Mouse (Mus musculus) ES-E14 (cell line): Measurements from ENCODE around the gene Thra. TPM values are rescaled to one million over a fixed set of nuclear protein-coding genes. Genes with fewer than 3 reads are reported as not detected.
"Not testable (repeated sequence)": the region's sequence is repeated elsewhere in the genome, so short reads cannot be mapped to it uniquely, and the experiment has no call there.

Experiments used
- DNase-seq: peaks from one replicate; pipeline ENCODE4 v3.0.0-alpha.2; 2013; ENCODE audit warnings: low read depth, low spot score
- H3K27ac ChIP-seq: 2 replicates; pipeline ENCODE4 v1.5.1; 2012; ENCODE audit warnings: low read depth, mild to moderate bottlenecking, low read length, moderate library complexity, mixed read lengths; ENCODE audit not compliant: poor library complexity, insufficient read depth, severe bottlenecking
- H3K36me3 ChIP-seq: 2 replicates; pipeline ENCODE4 v1.6.1; 2012; ENCODE audit warnings: mild to moderate bottlenecking, low read length, moderate library complexity, mixed read lengths; ENCODE audit not compliant: control insufficient read depth, poor library complexity, insufficient read depth, severe bottlenecking
- H3K4me1 ChIP-seq, 2 experiments: fragments of 150-350 bp in 1 of 2; sonication (generic) in 1 of 2; 2 replicates each; pipeline ENCODE4 v1.6.1; 2012; ENCODE audit warnings: low read length in 2 of 2, mild to moderate bottlenecking in 1 of 2, mixed read lengths in 1 of 2; ENCODE audit not compliant: control insufficient read depth in 2 of 2, insufficient read depth in 2 of 2, poor library complexity in 1 of 2
- H3K4me3 ChIP-seq, 2 experiments: fragments of 150-350 bp in 1 of 2; sonication (generic) in 1 of 2; 2 replicates each; pipeline ENCODE4 v1.5.1; 2012; ENCODE audit warnings: low read length in 2 of 2, low read depth in 1 of 2, mild to moderate bottlenecking in 1 of 2, mixed read lengths in 1 of 2; ENCODE audit not compliant: insufficient read depth in 1 of 2, poor library complexity in 1 of 2, severe bottlenecking in 1 of 2
- H3K9ac ChIP-seq: 2 replicates; pipeline ENCODE4 v1.6.1; 2012; ENCODE audit warnings: low read depth, mild to moderate bottlenecking, low read length, mixed read lengths; ENCODE audit not compliant: poor library complexity, insufficient read depth, severe bottlenecking
- H3K9me3 ChIP-seq: fragments of 150-350 bp; sonication (generic); 2 replicates; pipeline ENCODE4 v1.6.1; 2012; ENCODE audit warnings: low read depth, mild to moderate bottlenecking, low read length; ENCODE audit not compliant: control insufficient read depth, insufficient read depth
- CHD2 ChIP-seq: IDR thresholded peaks from 2 replicates; pipeline ENCODE4 v1.6.1; 2014; ENCODE audit warnings: mild to moderate bottlenecking, low read depth, low read length, inconsistent platforms
- HCFC1 ChIP-seq: IDR thresholded peaks from 2 replicates; pipeline ENCODE4 v1.6.1; 2012; ENCODE audit warnings: low read length, inconsistent platforms, borderline replicate concordance; ENCODE audit not compliant: insufficient read depth
- MAFK ChIP-seq: IDR thresholded peaks from 2 replicates; pipeline ENCODE4 v1.6.1; 2014; ENCODE audit warnings: mild to moderate bottlenecking, low read depth, low read length, inconsistent platforms; ENCODE audit not compliant: insufficient read depth
- ZC3H11A ChIP-seq: IDR thresholded peaks from 2 replicates; pipeline ENCODE4 v1.6.1; 2012; ENCODE audit warnings: low read depth, mild to moderate bottlenecking, inconsistent platforms, low read length, borderline replicate concordance
- ZNF384 ChIP-seq: IDR thresholded peaks from 2 replicates; pipeline ENCODE4 v1.6.1; 2012; ENCODE audit warnings: low read depth, low read length, inconsistent platforms
- in situ Hi-C, 2 experiments: fragments of 600-800 bp; cut with MboI; formaldehyde crosslinking; loops; one replicate each; pipeline ENCODE4 v1.15.1; 2025; ENCODE audit warnings: low sequenced_read_pairs in 2 of 2, inconsistent platforms in 1 of 2; ENCODE audit not compliant: unreplicated experiment in 2 of 2
- total RNA-seq: library from RNA; depleted of rRNA; stranded (reverse); fragments of 300-350 nt; gene quantifications from 2 replicates; pipeline ENCODE4 v1.2.3, GENCODE M21; 2012

The Thra gene
- total RNA-seq, 1 experiment, result 7.7 TPM

DNA sequence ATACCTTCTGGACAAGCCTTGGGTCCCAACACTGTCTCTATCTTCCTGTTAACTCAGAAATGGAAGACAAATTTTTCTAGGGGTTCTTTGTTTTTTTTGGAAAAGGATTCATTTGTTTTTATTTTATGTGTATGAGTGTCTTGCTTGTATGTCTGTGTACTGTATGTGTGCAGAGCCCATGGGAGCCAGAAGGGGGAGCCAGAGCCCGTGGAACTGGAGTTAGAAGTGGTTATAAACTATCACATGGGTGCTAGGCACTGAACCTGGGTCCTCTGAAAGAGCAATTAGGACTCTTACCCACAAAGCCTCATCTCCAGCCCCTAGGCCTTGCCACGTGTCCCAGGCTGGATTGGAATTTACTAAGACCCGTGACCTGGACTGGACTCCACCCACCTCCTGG lies 6.4 kb upstream of the Thra start:
- H3K27ac ChIP-seq, result no peak overlapping the region
- in situ Hi-C loops, result loop anchor here in 1 of 2 experiments (10.0 kb wide), 1 partner anchor 51 kb away; no protein-coding TSS in a partner anchor
- no peak overlapping the region for H3K9ac ChIP-seq
- no peaks in the 10 kb centered on the region for H3K9me3 ChIP-seq
- no peaks in the 10 kb centered on the region for H3K36me3 ChIP-seq
- peaks cover 3 to 8% of the 10 kb centered on the region in 2 experiments; a peak in 2 of 4 replicates for H3K4me1 ChIP-seq
- no peak for TF ChIP-seq MAFK
- TF ChIP-seq ZNF384, result 0 out of 2 replicates have a peak, but pooled peaks have one; percentile 11
- 0 out of 2 replicates have a peak, but pooled peaks have one; percentile 35 for TF ChIP-seq ZC3H11A
- TF ChIP-seq HCFC1, result no peak
- no peak for TF ChIP-seq CHD2
- no peak overlapping the region for H3K4me3 ChIP-seq
- no peak for DNase-seq

DNA sequence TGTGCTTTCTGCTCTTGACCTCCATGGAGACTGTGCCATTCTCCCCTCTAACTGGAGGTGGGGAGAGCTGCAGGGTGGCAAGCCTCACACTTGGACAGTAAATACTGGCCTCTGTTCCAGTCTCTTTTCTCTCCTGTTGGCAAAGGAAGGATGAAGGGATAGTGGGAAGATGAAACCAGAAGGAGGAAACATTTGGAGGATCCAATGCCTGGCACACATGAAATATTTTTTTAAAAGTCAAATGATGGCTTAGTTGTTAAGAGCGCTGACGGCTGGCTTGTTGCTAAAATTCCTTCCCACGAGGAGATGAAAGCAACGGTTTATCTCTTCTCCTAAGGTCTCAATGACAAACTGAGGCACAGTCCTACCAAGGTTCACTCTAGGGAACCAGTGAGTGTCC lies 5.3 kb upstream of the Thra start:
- H3K36me3 ChIP-seq, result no peaks in the 10 kb centered on the region
- peaks cover 5 to 16% of the 10 kb centered on the region in 2 experiments; a peak in 2 of 4 replicates for H3K4me1 ChIP-seq
- H3K27ac ChIP-seq, result no peak overlapping the region
- H3K4me3 ChIP-seq, result no peak overlapping the region
- TF ChIP-seq CHD2 (no peak), HCFC1 (no peak), MAFK (no peak), ZC3H11A (no peak), ZNF384 (peak; percentile 76)
- no peak overlapping the region for H3K9ac ChIP-seq
- H3K9me3 ChIP-seq, result no peaks in the 10 kb centered on the region
- in situ Hi-C loops, result loop anchor here in 1 of 2 experiments (10.0 kb wide), 1 partner anchor 50 kb away; no protein-coding TSS in a partner anchor
- DNase-seq, result no peak

DNA sequence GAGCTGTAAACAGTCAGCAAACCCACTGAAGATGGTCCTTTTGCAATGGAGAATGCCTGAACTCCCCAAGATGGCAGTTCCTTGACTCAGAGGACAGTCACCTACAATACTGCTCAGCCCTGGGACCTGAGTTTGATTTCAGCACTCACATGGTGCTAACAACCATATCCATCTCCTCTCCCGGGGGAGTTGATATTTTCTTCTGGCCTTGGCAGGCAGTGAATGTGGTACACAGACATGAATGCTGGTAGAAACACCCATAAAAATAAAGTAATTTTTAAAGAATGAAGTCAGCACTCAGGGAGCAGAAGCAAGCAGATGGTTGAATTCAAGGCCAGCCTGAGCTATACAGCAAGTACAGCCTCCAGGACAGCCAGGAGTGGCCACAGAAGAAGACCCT lies 4.3 kb upstream of the Thra start:
- TF ChIP-seq ZNF384 (no peak), CHD2 (no peak), HCFC1 (no peak), ZC3H11A (no peak)
- no peak overlapping the region for H3K27ac ChIP-seq
- no peak overlapping the region for H3K4me3 ChIP-seq
- in situ Hi-C loops, result loop anchor here in 1 of 2 experiments (10.0 kb wide), 1 partner anchor 49 kb away; no protein-coding TSS in a partner anchor
- no peak for DNase-seq
- no peak overlapping the region for H3K9ac ChIP-seq
- H3K9me3 ChIP-seq, result no peaks in the 10 kb centered on the region
- peaks cover 8 to 17% of the 10 kb centered on the region in 2 experiments; a peak in 3 of 4 replicates for H3K4me1 ChIP-seq
- no peaks in the 10 kb centered on the region for H3K36me3 ChIP-seq

DNA sequence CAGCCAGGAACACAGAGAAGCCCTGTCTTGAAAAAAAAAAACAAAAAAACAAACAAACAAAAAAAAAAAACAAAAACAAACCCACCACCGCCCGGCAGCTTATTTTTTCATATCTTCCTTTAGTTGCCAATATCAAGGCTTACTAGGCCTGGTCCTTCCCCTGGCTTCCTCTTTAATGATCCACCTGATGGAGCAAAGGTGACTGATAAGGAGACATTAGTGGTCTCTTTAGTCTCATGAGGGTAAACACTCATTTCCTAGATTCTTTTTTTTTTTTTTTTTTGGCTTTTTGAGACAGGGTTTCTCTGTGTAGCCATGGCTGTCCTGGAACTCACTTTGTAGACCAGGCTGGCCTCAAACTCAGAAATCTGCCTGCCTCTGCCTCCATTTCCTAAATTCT lies 3.2 kb upstream of the Thra start:
- peaks cover 8 to 17% of the 10 kb centered on the region in 2 experiments; a peak in 3 of 4 replicates for H3K4me1 ChIP-seq
- H3K9ac ChIP-seq, H3K4me3 ChIP-seq, H3K9me3 ChIP-seq, DNase-seq, H3K27ac ChIP-seq, H3K36me3 ChIP-seq: not testable (repeated sequence)
- in situ Hi-C loops, result loop anchor here in 1 of 2 experiments (10.0 kb wide), 1 partner anchor 48 kb away; no protein-coding TSS in a partner anchor
- TF ChIP-seq ZNF384, result 0 out of 2 replicates have a peak, but pooled peaks have one; percentile 35
